Mouse (Mus musculus) stomach, postnatal 0 days (tissue): Measurements from ENCODE around the gene Apaf1. TPM values are rescaled to one million over a fixed set of nuclear protein-coding genes. Genes with fewer than 3 reads are reported as not detected.

ENCODE experiments used
- ATAC-seq: fragments of 200-750 bp; cut with Nextera tagmentation; 2 replicates; pipeline ENCODE4 v1.8.0; 2017; ENCODE audit not compliant: low FRiP score, low TSS enrichment
- DNase-seq: peaks from one replicate; pipeline ENCODE4 v3.0.0-alpha.2; 2016; ENCODE audit warnings: low spot score
- H3K27ac ChIP-seq: fragments of 300-500 bp; sonication (generic); replicated peaks from 2 replicates; pipeline ENCODE4 v1.5.1; 2014; ENCODE audit warnings: mild to moderate bottlenecking, control low read depth
- H3K27me3 ChIP-seq: fragments of 300-500 bp; sonication (generic); 2 replicates; pipeline ENCODE4 v1.6.1; 2014; ENCODE audit warnings: low read length; ENCODE audit not compliant: control insufficient read depth, insufficient read depth
- H3K36me3 ChIP-seq: fragments of 300-500 bp; sonication (generic); 2 replicates; pipeline ENCODE4 v1.6.1; 2014; ENCODE audit warnings: low read length, mixed read lengths; ENCODE audit not compliant: control insufficient read depth, insufficient read depth
- H3K4me1 ChIP-seq: fragments of 300-500 bp; sonication (generic); replicated peaks from 2 replicates; pipeline ENCODE4 v1.6.1; 2014; ENCODE audit warnings: antibody characterized with exemption; ENCODE audit not compliant: control insufficient read depth, insufficient read depth
- H3K4me2 ChIP-seq: fragments of 300-500 bp; sonication (generic); replicated peaks from 2 replicates; pipeline ENCODE4 v1.6.1; 2014; ENCODE audit warnings: low read depth, mild to moderate bottlenecking, control low read depth, moderate library complexity
- H3K4me3 ChIP-seq: fragments of 300-500 bp; sonication (generic); 2 replicates; pipeline ENCODE4 v1.5.1; 2014; ENCODE audit warnings: low read depth, low read length, control low read depth
- H3K9ac ChIP-seq: fragments of 300-500 bp; sonication (generic); 2 replicates; pipeline ENCODE4 v1.6.1; 2014; ENCODE audit warnings: mild to moderate bottlenecking, low read length, control low read depth, mixed read lengths
- H3K9me3 ChIP-seq: fragments of 300-500 bp; sonication (generic); 2 replicates; pipeline ENCODE4 v1.6.1; 2016; ENCODE audit warnings: low read length; ENCODE audit not compliant: control insufficient read depth
- CTCF ChIP-seq: IDR thresholded peaks from 2 replicates; pipeline ENCODE4 v1.5.1; 2016; ENCODE audit warnings: antibody characterized with exemption, low read depth, mild to moderate bottlenecking, moderate library complexity
- EP300 ChIP-seq: optimal IDR thresholded peaks from 2 replicates; pipeline ENCODE3; 2016; ENCODE audit warnings: antibody characterized with exemption
- WGBS: fragments of 180-500 bp; shearing (Covaris S2); extraction: QIAGEN DNeasy Blood & Tissue Kit; methylation state at CpG from one replicate; pipeline ENCODE4 v1.1.7; 2014; 5-methylcytosine and 5-hydroxymethylcytosine counted together
- polyA plus RNA-seq: library from polyadenylated mRNA; unstranded; fragments of >200 nt; fragmentation: Nextera tagmentation; extraction: Ambion mirVana; gene quantifications from 2 replicates; pipeline ENCODE4 v1.2.1, GENCODE M21; 2015

Apaf1 gene
- polyA plus RNA-seq, 1 experiment from 2014 or later: 6.7 TPM

- no peak for DNase-seq
- no peaks in the 10 kb centered on the region for H3K4me1 ChIP-seq
- TF ChIP-seq CTCF (no peak), EP300 (no peak)
- no peaks in the 10 kb centered on the region for H3K9me3 ChIP-seq
- no peak overlapping the region for H3K4me3 ChIP-seq
- ATAC-seq: no peak
- no peak overlapping the region for H3K4me2 ChIP-seq
- H3K27ac ChIP-seq: no peak overlapping the region
- H3K9ac ChIP-seq: no peak overlapping the region
- WGBS: 76% methylated on average over 15 of the region's 15 CpGs
- no peaks in the 10 kb centered on the region for H3K36me3 ChIP-seq
- no peaks in the 10 kb centered on the region for H3K27me3 ChIP-seq
Measured at GRCm38 (mm10) chr10:91094251-91095104, 11.9 kb upstream of the Apaf1 start.

- TF ChIP-seq EP300: no peak
- TF ChIP-seq CTCF: no peak
- Histone ChIP-seq H3K9me3 (no peaks in the 10 kb centered on the region), H3K9ac (no peak overlapping the region), H3K4me1 (no peaks in the 10 kb centered on the region), H3K27me3 (no peaks in the 10 kb centered on the region), H3K36me3 (no peaks in the 10 kb centered on the region), H3K4me2 (no peak overlapping the region), H3K4me3 (no peak overlapping the region), H3K27ac (no peak overlapping the region)
- WGBS: 86% methylated on average over 4 of the region's 4 CpGs
- no peak for DNase-seq
- ATAC-seq: no peak
Measured at GRCm38 (mm10) chr10:91092812-91093211, 10.2 kb upstream of the Apaf1 start.

- no peak for DNase-seq
- Histone ChIP-seq H3K27ac (peak overlapping the region; percentile 90), H3K4me3 (peak overlapping the region; percentile 95), H3K27me3 (no peaks in the 10 kb centered on the region), H3K4me2 (peak overlapping the region; percentile 86), H3K36me3 (no peaks in the 10 kb centered on the region), H3K9me3 (no peaks in the 10 kb centered on the region), H3K9ac (peak overlapping the region; percentile 83), H3K4me1 (no peaks in the 10 kb centered on the region)
- no peak for TF ChIP-seq EP300
- TF ChIP-seq CTCF: no peak
- no peak for ATAC-seq
- WGBS: 30% methylated on average over 12 of the region's 12 CpGs
Measured at GRCm38 (mm10) chr10:91083393-91083927, 890 bp upstream of the Apaf1 start.

DNA sequence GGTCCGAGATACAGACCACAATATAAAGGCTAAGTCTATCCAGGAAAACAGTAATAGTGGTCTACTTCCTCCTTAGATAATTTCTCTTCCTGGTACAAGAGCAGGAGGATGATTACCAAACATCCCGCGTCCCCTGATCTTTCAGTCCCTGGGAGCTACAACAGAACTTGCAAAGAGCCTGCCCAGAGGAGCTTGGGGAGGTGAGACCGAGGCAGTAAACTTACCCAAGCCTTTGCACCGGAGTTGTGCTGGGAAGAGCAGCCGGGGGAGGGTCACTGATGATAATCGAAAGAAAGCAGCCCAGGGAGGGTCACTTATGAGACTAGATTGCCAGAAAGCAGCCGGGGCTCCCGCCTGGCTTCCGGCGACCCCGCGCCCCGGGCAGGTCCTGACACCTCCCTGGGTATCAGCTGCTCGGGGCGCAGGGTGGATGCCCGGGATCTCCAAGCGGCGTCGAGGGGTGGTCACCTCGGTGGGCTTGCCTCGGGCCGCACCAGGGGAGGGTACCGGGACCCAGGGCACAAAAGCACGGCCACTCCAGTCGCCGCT lies 537 bp downstream of the Apaf1 start:
- ATAC-seq: peak; percentile 22
- no peak for TF ChIP-seq CTCF
- no peaks in the 10 kb centered on the region for H3K9me3 ChIP-seq
- no peaks in the 10 kb centered on the region for H3K4me1 ChIP-seq
- peak overlapping the region; percentile 66 for H3K4me2 ChIP-seq
- no peaks in the 10 kb centered on the region for H3K27me3 ChIP-seq
- peaks cover 4% of the 10 kb centered on the region; the same call in 1 of the 2 replicates for H3K36me3 ChIP-seq
- H3K4me3 ChIP-seq: peak overlapping the region; percentile 95
- H3K9ac ChIP-seq: peak overlapping the region; percentile 85
- under 1% methylated on average over 26 of the region's 27 CpGs for WGBS
- DNase-seq: peak; percentile 42
- peak overlapping the region; percentile 90 for H3K27ac ChIP-seq

DNA sequence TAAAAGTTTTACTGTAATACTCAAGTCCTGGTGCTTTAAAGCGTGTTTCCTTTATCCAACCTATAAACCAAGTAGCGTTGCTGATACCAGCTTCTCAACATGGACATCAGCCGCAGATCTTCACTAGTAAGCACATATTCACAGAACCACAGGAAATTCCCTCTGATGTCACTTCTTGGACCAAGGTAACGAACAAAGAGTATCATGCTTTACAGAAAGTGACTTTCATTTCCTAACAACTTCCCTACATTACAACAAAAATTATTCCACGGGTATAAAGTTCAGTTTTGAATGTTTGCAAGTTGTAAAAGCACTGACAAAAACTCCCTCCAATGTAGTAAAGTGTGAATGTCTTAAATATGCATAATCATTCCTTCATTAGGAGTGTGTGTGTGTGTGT lies 2.0 kb downstream of the Apaf1 start:
- Histone ChIP-seq H3K4me3 (no peak overlapping the region), H3K4me1 (no peaks in the 10 kb centered on the region), H3K4me2 (no peak overlapping the region), H3K27ac (no peak overlapping the region), H3K9ac (no peak overlapping the region), H3K36me3 (peaks cover 7% of the 10 kb centered on the region; the same call in 1 of the 2 replicates), H3K9me3 (no peaks in the 10 kb centered on the region), H3K27me3 (no peaks in the 10 kb centered on the region)
- WGBS: 77% methylated on average over 5 of the region's 5 CpGs
- no peak for ATAC-seq
- no peak for DNase-seq
- no peak for TF ChIP-seq EP300
- TF ChIP-seq CTCF: no peak

- H3K4me3 ChIP-seq: no peak overlapping the region
- WGBS: 77% methylated on average over 2 of the region's 2 CpGs
Measured at GRCm38 (mm10) chr10:91076667-91077066, 5.9 kb downstream of the Apaf1 start.

More at GRCm38 (mm10) chr10:91076667-91077066, 5.9 kb downstream of the Apaf1 start:
- Histone ChIP-seq H3K36me3 (peaks cover 12% of the 10 kb centered on the region; the same call in 1 of the 2 replicates), H3K27ac (no peak overlapping the region), H3K27me3 (no peaks in the 10 kb centered on the region), H3K9me3 (no peaks in the 10 kb centered on the region), H3K4me2 (no peak overlapping the region), H3K9ac (no peak overlapping the region), H3K4me1 (no peaks in the 10 kb centered on the region)
- DNase-seq (no peak), ATAC-seq (no peak)
- TF ChIP-seq CTCF (no peak), EP300 (no peak)
